Mouse (Mus musculus) adrenal gland, adult 8-10 months (tissue): ENCODE measurements around the gene Crygc. TPM values are rescaled to one million over a fixed set of nuclear protein-coding genes. Genes with fewer than 3 reads are reported as not detected.
"Not testable (repeated sequence)": the region's sequence is repeated elsewhere in the genome, so short reads cannot be mapped to it uniquely, and the experiment has no call there.

Experiments used
- DNase-seq: peaks from one replicate; pipeline ENCODE4 v3.0.0; 2022
- total RNA-seq, 4 experiments: library from RNA; stranded (reverse); gene quantifications; 2 replicates each; pipeline ENCODE4 v1.2.4; 2022

Crygc gene
- total RNA-seq, 4 experiments from 2014 or later: not detected

GRCm38 (mm10) chr1:65052140-65052539 lies 21.3 kb downstream of the Crygc start:
- DNase-seq: no peak

GRCm38 (mm10) chr1:65051696-65052095 lies 21.8 kb downstream of the Crygc start:
- DNase-seq: no peak

DNA sequence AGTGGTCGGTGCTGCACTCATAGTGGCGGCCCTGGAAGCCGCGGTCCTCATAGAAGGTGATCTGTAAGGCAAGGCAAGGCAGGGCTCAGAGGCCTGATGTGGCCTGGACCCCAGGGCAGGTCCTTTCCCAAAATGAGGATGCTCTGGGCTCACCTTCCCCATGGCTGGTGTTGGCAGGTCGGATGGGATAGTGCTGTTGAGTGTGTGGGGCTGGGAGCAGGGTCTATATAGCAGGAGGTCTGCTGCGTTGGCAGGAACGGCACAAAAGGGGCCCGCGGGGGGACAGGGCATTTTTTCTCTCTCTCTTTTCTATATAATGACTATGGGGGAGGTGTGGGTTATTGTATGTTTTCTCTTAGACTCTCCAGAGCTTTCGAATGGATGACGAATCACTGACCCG lies 22.5 kb downstream of the Crygc start, which contains the start of gene Cryge:
TSS of gene Cryge (minus strand) at position 198 of the 400 bp plus-strand sequence.
- DNase-seq: not testable (repeated sequence)

DNA sequence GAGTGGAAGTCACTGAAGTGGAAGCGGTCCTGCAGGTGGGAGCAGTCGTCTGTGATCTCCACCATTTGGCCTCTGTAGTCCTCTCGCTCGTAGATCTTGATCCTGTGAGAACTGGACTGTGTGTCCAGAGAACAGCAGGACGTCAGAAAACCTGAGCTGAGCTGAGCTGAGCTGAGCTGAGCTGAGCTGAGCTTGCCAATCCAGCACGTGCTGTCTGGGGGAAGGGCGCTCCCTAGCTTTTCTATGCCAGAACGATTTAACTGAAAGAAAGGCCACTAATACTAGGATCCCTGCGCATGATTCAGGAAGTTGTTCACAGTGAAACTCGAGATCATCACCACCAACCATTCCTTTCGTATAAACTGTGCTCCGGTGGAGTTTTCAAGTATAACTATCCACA lies 24.7 kb downstream of the Crygc start:
- DNase-seq: peak; percentile 56

DNA sequence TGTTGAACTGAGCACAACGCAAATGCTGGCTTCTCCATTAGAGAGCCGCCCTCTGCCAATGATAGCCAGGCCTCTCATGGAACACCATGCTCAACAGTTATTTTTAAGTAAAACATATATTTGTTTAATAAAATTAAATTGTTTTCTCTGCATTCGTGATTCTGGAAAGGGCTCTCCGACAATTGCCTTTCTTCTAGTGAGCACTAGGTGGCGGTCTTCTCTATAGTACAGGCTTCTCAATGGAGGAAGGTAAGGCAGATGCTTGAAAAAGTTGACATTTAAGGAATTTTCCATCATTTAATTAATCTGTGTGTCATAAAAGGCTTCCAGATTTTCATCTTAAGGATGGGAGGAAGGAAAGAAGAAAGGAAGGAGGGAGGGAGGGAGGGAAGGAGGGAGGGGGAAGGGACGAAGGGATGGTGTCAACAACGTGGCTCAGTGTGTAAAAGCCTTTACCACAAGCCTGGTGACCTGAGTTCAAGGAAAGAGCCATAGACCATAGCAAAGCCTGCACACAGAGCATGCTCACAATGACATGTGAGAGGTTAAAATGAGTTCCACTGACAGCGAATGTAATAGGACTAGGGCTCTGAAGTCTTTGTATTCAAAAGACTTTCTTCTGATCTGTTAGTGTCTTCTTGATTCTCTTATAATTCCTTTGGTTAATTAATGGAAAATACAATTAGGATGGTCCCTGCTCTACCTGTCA lies 26.9 kb downstream of the Crygc start:
- no peak for DNase-seq

- DNase-seq: peak; percentile 84
Observed at GRCm38 (mm10) chr1:65043433-65043832, 30.1 kb downstream of the Crygc start.

- no peak for DNase-seq
Observed at GRCm38 (mm10) chr1:65041837-65042236, 31.7 kb downstream of the Crygc start.

DNA sequence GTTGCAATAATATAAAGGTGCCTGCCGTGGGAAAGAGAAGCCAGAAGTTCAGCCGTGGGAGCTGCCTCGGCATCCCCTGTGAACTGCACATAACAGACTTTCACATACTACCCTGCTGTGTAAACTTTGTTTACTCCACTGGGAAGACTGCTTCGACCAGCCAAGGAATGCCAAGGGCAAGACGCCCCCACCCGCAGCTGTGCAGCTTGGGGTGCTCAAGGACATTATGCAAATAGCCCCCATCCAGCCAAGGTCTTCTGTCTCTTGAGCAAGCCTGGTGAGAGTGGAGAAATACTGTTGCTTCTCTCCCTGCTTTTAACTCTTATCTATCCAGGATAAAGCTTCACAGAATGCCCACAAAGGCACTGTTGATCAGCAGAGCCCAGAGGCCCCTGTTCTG lies 32.7 kb downstream of the Crygc start:
- DNase-seq: peak; percentile 90

DNA sequence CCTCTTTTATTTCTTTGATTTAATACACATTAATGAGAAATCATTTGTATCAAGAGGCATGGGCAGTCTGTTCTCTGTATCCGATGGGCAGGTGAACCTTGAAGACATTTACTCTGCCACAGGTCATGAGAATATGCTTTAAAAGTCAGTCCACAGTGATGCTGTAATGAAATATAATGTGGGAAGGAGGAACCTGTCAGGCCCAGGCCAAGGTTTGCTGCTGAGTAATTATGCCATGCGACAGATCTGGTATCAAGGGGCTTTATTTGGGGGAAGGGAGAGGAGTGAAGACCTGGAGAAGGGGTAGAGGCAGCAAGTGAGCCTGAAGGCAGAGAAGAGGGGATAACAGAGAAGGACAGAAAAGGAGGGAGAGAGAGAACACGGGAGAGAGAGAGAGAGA lies 33.8 kb downstream of the Crygc start:
- DNase-seq: no peak

- no peak for DNase-seq
Observed at GRCm38 (mm10) chr1:65037542-65037941, 35.9 kb downstream of the Crygc start.

DNA sequence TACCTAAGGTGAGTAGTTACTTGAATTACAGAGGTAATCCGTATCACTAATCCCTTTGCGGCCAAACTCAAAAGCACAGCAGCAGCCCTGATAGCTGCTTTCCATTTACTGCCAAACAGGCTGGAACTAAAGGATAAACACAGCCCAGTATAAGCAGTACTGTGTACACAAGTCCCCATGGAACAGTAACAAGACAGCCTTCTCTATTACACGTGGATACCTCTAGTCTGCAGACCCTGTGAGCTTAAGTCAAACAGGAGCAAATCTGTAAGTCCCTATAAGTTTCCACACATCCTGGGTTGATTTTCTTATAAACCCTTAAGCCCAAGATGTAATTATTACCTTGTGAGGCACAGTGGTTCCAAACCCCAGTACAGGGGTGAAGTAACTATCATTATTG lies 38.0 kb downstream of the Crygc start:
- no peak for DNase-seq

DNA sequence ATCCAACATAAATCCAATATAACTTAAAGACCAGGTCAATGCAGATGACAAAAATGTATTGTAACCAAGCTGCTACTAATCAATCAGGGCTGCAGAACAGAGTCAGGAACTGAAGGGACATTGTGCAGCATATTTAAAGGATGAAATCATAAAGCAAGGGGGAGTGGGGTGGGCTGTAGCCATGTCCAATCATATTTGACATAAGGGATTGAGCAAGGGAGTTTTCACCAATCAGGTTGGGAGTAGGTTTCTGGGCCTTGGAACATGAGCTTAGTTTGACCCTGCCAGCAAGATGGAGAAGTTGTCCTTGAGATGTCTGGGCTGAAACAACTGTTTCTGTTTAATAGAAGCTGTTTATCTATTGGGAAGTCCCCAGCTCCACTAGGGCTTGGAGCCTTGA lies 40.8 kb downstream of the Crygc start, which contains the start of gene Akr1cl:
TSS of gene Akr1cl (minus strand) at position 119 of the 400 bp plus-strand sequence.
- DNase-seq: peak; percentile 86

DNA sequence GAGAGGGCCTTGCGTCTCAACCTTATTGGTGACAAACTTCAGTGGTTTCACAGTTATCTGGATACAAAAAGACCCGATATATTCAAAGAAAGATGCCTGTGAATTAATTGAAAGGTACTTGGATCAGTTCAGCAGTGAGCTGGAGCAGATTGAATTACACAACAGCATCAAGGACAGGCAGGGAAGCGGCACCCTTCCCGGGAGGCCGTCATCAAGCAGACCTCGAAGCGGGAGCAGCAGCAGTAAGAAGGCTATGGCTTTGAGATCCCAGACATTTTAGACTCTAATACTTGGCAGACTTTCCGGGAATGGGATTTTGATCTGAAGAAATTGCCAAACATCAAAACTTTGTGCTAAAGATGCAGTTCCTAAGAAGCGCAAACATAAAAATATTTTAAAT lies 45.3 kb downstream of the Crygc start:
- DNase-seq: no peak

Other genes starting within 250 kb of the Crygc start
- gene Plekhm3, start 116.9 kb downstream of the Crygc start, total RNA-seq: 10 to 100 TPM; 21.0 to 40.6 (median 31.8) TPM
- 1,000 to 10,000 TPM; 1,428 to 2,043 (median 1,710) TPM for gene Akr1cl, start 40.9 kb downstream of the Crygc start, total RNA-seq
- under 1 TPM in 3 of 4 experiments, not detected in 1; 0.38 to 0.62 (median 0.49) TPM for gene Cryge, start 22.5 kb downstream of the Crygc start, total RNA-seq
- gene Crygd, start 10.2 kb downstream of the Crygc start, total RNA-seq: under 1 TPM in 1 of 4 experiments, not detected in 3; 0.44 TPM
- gene Crygb, start 8.6 kb upstream of the Crygc start, total RNA-seq: not detected
- not detected for gene Cryga, start 29.7 kb upstream of the Crygc start, total RNA-seq
- gene Gm28845, start 45.9 kb upstream of the Crygc start, total RNA-seq: not detected
- gene D630023F18Rik, start 49.5 kb upstream of the Crygc start, total RNA-seq: 1 to 10 TPM in 2 of 4 experiments, not detected in 2; 3.1 to 3.4 TPM
- gene Idh1, start 112.8 kb upstream of the Crygc start, total RNA-seq: 100 to 1,000 TPM; 588 to 738 (median 679) TPM
- 10 to 100 TPM; 36.5 to 49.2 (median 40.3) TPM for gene Pikfyve, start 113.0 kb upstream of the Crygc start, total RNA-seq
- not detected for gene Pth2r, start 208.4 kb upstream of the Crygc start, total RNA-seq